Mouse (Mus musculus) MEL (cell line): Measurements from ENCODE around the gene Ift81. TPM values are rescaled to one million over a fixed set of nuclear protein-coding genes. Genes with fewer than 3 reads are reported as not detected.

Experiments used
- DNase-seq: peaks from one replicate; pipeline ENCODE4 v3.0.0; 2011; ENCODE audit warnings: low read depth, low spot score
- H3K27ac ChIP-seq: 2 replicates; pipeline ENCODE4 v1.5.1; 2012; ENCODE audit warnings: low read depth, mild to moderate bottlenecking, control low read depth, low read length, moderate library complexity; ENCODE audit not compliant: control insufficient read depth
- H3K27me3 ChIP-seq, 2 experiments: fragments of 150-350 bp in 1 of 2; sonication (generic) in 1 of 2; 2 replicates each; pipeline ENCODE4 v1.6.1; 2012; ENCODE audit warnings: low read length in 2 of 2, mild to moderate bottlenecking in 2 of 2, improper control_type of control experiment in 1 of 2, moderate library complexity in 1 of 2; ENCODE audit not compliant: insufficient read depth in 2 of 2, control insufficient read depth in 1 of 2
- H3K36me3 ChIP-seq, 2 experiments: 2 replicates each; pipeline ENCODE4 v1.6.1; 2012 to 2014; ENCODE audit warnings: low read length in 2 of 2, improper control_type of control experiment in 1 of 2, inconsistent platforms in 1 of 2, mild to moderate bottlenecking in 1 of 2; ENCODE audit not compliant: insufficient read depth in 2 of 2, control insufficient read depth in 1 of 2
- H3K4me1 ChIP-seq, 2 experiments: fragments of 150-350 bp in 1 of 2; sonication (generic) in 1 of 2; 2 replicates each; pipeline ENCODE4 v1.6.1; 2012; ENCODE audit warnings: low read length in 2 of 2, improper control_type of control experiment in 1 of 2, mild to moderate bottlenecking in 1 of 2; ENCODE audit not compliant: insufficient read depth in 2 of 2, control insufficient read depth in 1 of 2
- H3K4me3 ChIP-seq, 2 experiments: fragments of 150-350 bp in 1 of 2; sonication (generic) in 1 of 2; 2 replicates each; pipeline ENCODE4 v1.5.1; 2012; ENCODE audit warnings: low read depth in 2 of 2, low read length in 2 of 2, mild to moderate bottlenecking in 2 of 2, moderate library complexity in 2 of 2, control low read depth in 1 of 2, improper control_type of control experiment in 1 of 2; ENCODE audit not compliant: control insufficient read depth in 1 of 2, insufficient read depth in 1 of 2
- H3K79me2 ChIP-seq: 2 replicates; pipeline ENCODE4 v1.6.1; 2012; ENCODE audit warnings: mild to moderate bottlenecking, low read length, moderate library complexity; ENCODE audit not compliant: control insufficient read depth, poor library complexity, insufficient read depth
- H3K9ac ChIP-seq: 2 replicates; pipeline ENCODE4 v1.6.1; 2012; ENCODE audit warnings: low read depth, mild to moderate bottlenecking, control low read depth, low read length, moderate library complexity; ENCODE audit not compliant: control insufficient read depth, poor library complexity, severe bottlenecking
- H3K9me3 ChIP-seq: fragments of 150-350 bp; sonication (generic); replicated peaks from 2 replicates; pipeline ENCODE4 v1.6.1; 2012; ENCODE audit warnings: mild to moderate bottlenecking, low read length, improper control_type of control experiment, moderate library complexity; ENCODE audit not compliant: insufficient read depth
- CHD1 ChIP-seq: IDR thresholded peaks from 2 replicates; pipeline ENCODE4 v1.6.1; 2012; ENCODE audit warnings: low read depth, mild to moderate bottlenecking, inconsistent platforms, low read length, improper control_type of control experiment
- CTCF ChIP-seq, 3 experiments: IDR thresholded peaks in 2 of 3; conservative IDR thresholded peaks in 1 of 3; 2 replicates each; pipeline ENCODE4 v1.5.1; 2011 to 2012; ENCODE audit warnings: low read length in 3 of 3, low read depth in 2 of 3, mild to moderate bottlenecking in 2 of 3, improper control_type of control experiment in 1 of 3, inconsistent platforms in 1 of 3, mixed read lengths in 1 of 3, moderate library complexity in 1 of 3; ENCODE audit not compliant: control insufficient read depth in 1 of 3, insufficient read depth in 1 of 3, poor library complexity in 1 of 3, severe bottlenecking in 1 of 3
- ELF1 ChIP-seq: IDR thresholded peaks from 2 replicates; pipeline ENCODE4 v1.6.1; 2014; ENCODE audit warnings: low read depth, mild to moderate bottlenecking, inconsistent platforms, low read length, improper control_type of control experiment, moderate library complexity
- EP300 ChIP-seq, 2 experiments: IDR thresholded peaks; 2 replicates each; pipeline ENCODE4 v1.6.1; 2011; ENCODE audit warnings: improper control_type of control experiment in 2 of 2, low read length in 2 of 2, low read depth in 1 of 2, mild to moderate bottlenecking in 1 of 2
- GABPA ChIP-seq: IDR thresholded peaks from 2 replicates; pipeline ENCODE4 v1.6.1; 2012; ENCODE audit warnings: low read depth, mild to moderate bottlenecking, inconsistent platforms, low read length, improper control_type of control experiment, moderate library complexity
- JUND ChIP-seq: IDR thresholded peaks from 2 replicates; pipeline ENCODE4 v1.6.1; 2011; ENCODE audit warnings: low read depth, mild to moderate bottlenecking, improper control_type of control experiment, low read length
- KAT2A ChIP-seq: conservative IDR thresholded peaks from 2 replicates; pipeline ENCODE4 v1.6.1; 2012; ENCODE audit warnings: low read depth, low read length, improper control_type of control experiment, inconsistent platforms
- MEF2A ChIP-seq: IDR thresholded peaks from 2 replicates; pipeline ENCODE4 v1.6.1; 2014; ENCODE audit warnings: low read depth, mild to moderate bottlenecking, inconsistent platforms, low read length, improper control_type of control experiment; ENCODE audit not compliant: poor library complexity, insufficient replicate concordance, severe bottlenecking; ENCODE audit errors: extremely low read depth
- MXI1 ChIP-seq: IDR thresholded peaks from 2 replicates; pipeline ENCODE4 v1.6.1; 2011; ENCODE audit warnings: mild to moderate bottlenecking, low read depth, low read length, improper control_type of control experiment
- NRF1 ChIP-seq: IDR thresholded peaks from 2 replicates; pipeline ENCODE4 v1.6.1; 2014; ENCODE audit warnings: low read depth, mild to moderate bottlenecking, inconsistent platforms, low read length, improper control_type of control experiment, moderate library complexity; ENCODE audit not compliant: poor library complexity, insufficient read depth, severe bottlenecking
- POLR2A ChIP-seq, 2 experiments: IDR thresholded peaks; 2 replicates each; pipeline ENCODE4 v1.6.1; 2011 to 2012; ENCODE audit warnings: low read length in 2 of 2, mild to moderate bottlenecking in 2 of 2, control low read depth in 1 of 2, improper control_type of control experiment in 1 of 2, low read depth in 1 of 2, moderate library complexity in 1 of 2; ENCODE audit not compliant: control insufficient read depth in 1 of 2, insufficient read depth in 1 of 2, poor library complexity in 1 of 2
- RAD21 ChIP-seq: IDR thresholded peaks from 2 replicates; pipeline ENCODE4 v1.6.1; 2011; ENCODE audit warnings: mild to moderate bottlenecking, low read depth, low read length, improper control_type of control experiment
- UBTF ChIP-seq: IDR thresholded peaks from 2 replicates; pipeline ENCODE4 v1.6.1; 2012; ENCODE audit warnings: low read depth, mild to moderate bottlenecking, inconsistent platforms, low read length, improper control_type of control experiment, moderate library complexity, borderline replicate concordance; ENCODE audit not compliant: insufficient read depth
- USF1 ChIP-seq: IDR thresholded peaks from 2 replicates; pipeline ENCODE4 v1.6.1; 2014; ENCODE audit warnings: low read depth, mild to moderate bottlenecking, inconsistent platforms, low read length, improper control_type of control experiment, moderate library complexity
- ZC3H11A ChIP-seq: IDR thresholded peaks from 2 replicates; pipeline ENCODE4 v1.6.1; 2012; ENCODE audit warnings: low read depth, mild to moderate bottlenecking, inconsistent platforms, low read length, improper control_type of control experiment
- ZMIZ1 ChIP-seq: IDR thresholded peaks from 2 replicates; pipeline ENCODE4 v1.6.1; 2012; ENCODE audit warnings: low read depth, mild to moderate bottlenecking, inconsistent platforms, low read length, improper control_type of control experiment, moderate library complexity
- polyA plus RNA-seq, 2 experiments: library from polyadenylated mRNA; stranded (reverse) in 1 of 2; unstranded in 1 of 2; fragments of >175 nt in 1 of 2; fragments of >200 nt in 1 of 2; gene quantifications; 2 replicates each; pipeline versions ENCODE4 v1.2.1 to v1.2.4; 2012; ENCODE audit warnings: low replicate concordance in 2 of 2, low read depth in 1 of 2; ENCODE audit not compliant: insufficient read length in 2 of 2, insufficient read depth in 1 of 2, missing spikeins in 1 of 2
- total RNA-seq: library from RNA; depleted of rRNA; stranded (reverse); fragments of 300-350 nt; gene quantifications from 2 replicates; pipeline ENCODE4 v1.2.3, GENCODE M21; 2012

The Ift81 gene
- total and polyA plus RNA-seq, 3 experiments, result 1.5 to 1.9 TPM; not detected in 1

- no peak for DNase-seq
- no peaks in the 10 kb centered on the region; a peak in 1 of 4 replicates for H3K27me3 ChIP-seq
- H3K9me3 ChIP-seq, result no peaks in the 10 kb centered on the region
- H3K9ac ChIP-seq, result no peak overlapping the region
- H3K4me3 ChIP-seq, result no peak overlapping the region
- TF ChIP-seq ZMIZ1 (no peak), CHD1 (no peak), ELF1 (no peak), RAD21 (no peak), GABPA (no peak), MXI1 (no peak), NRF1 (no peak), JUND (no peak), KAT2A (no peak), MEF2A (no peak), EP300 (IDR thresholded peaks at IDR 0.05; ENCODE audit: low read depth in 1 of 2, low read length in 2 of 2) (no peak)
- TF ChIP-seq, all 39 proteins: peak for 0
- H3K27ac ChIP-seq, result no peak overlapping the region
- no peaks in the 10 kb centered on the region for H3K36me3 ChIP-seq
- no peaks in the 10 kb centered on the region for H3K4me1 ChIP-seq
- no peaks in the 10 kb centered on the region for H3K79me2 ChIP-seq
Observed at GRCm38 (mm10) chr5:122533884-122534283, 80.4 kb downstream of the Ift81 start.

DNA sequence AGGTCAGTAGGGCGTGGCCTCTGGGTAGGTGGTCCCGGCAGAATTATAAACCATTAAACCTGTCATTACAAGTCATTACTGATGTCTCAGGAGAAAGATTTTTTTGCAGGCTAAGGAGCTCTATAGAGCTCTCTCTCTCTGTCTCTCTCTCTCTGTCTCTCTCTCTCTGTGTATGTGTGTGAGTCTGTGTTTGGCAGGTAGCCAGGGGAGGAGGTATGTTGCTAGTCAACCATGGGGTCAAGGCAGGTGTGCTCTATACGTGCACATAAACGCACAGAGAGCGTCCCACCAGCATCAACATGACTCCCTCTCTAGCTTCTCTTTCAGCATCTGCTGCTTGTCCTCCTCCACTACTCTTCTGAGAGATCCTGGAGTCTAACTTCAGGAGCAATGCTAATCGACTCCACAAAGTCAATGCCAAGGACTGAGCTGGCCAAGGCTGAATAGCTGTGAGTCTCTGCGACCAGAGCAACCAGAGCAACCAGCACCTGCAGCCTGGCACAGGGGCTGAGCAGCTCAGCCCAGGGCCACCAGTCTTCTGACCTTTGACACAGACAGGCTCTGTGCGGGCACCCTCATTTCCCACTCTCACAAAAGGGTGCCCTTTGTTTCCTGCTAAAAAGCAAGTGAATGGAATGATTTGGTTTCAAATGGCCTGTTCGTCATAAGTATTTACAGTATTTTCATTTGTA, 84.3 kb downstream of the Ift81 start:
- Histone ChIP-seq H3K9me3 (no peaks in the 10 kb centered on the region), H3K27me3 (no peaks in the 10 kb centered on the region), H3K79me2 (no peaks in the 10 kb centered on the region), H3K27ac (no peak overlapping the region), H3K4me1 (no peaks in the 10 kb centered on the region), H3K36me3 (no peaks in the 10 kb centered on the region), H3K9ac (no peak overlapping the region), H3K4me3 (no peak overlapping the region)
- no peak for DNase-seq
- TF ChIP-seq UBTF (no peak), ZC3H11A (no peak), USF1 (no peak), ELF1 (no peak), POLR2A (IDR thresholded peaks at IDR 0.05; ENCODE audit: control insufficient read depth in 1 of 2, insufficient read depth in 1 of 2, low read depth in 1 of 2, low read length in 2 of 2, poor library complexity in 1 of 2) (no peak), NRF1 (no peak), CTCF (IDR thresholded peaks at IDR 0.05 in 2 of 3, conservative IDR thresholded peaks at IDR 0.05 in 1 of 3; ENCODE audit: control insufficient read depth in 1 of 3, insufficient read depth in 1 of 3, low read depth in 2 of 3, low read length in 3 of 3, poor library complexity in 1 of 3, severe bottlenecking in 1 of 3) (no peak)
